Mouse (Mus musculus): Measurements from ENCODE around the gene Snrnp48.

The Snrnp48 gene

DNA sequence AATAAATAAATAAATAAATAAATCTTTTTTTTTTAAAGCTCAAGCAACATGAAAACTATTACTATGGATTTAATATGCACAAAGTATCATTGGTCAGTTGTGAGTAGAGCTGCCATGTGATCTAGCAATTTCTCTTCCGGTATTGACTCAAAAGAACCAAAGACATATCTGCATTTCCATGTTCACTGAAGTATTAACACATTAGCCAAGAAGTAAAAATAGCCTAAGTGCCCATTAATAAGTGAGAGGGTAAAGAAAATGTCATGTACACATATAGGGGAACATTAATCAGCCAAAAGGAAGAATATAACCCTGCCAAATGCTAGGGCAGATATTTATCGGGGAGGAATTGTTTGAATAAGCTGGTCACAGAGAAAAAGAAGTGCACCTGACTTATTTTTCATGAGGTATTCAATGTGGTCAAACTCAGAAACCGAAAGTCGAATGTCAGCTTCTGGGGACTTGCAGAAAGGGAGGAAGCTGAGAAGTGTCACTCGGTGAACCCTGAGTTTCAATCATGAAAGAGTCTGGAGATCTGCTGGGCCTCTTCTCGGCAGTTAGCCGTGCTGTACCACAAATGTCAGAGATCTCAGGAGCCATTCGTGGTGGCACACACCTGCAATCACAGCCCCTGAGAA, 64.4 kb downstream of the Snrnp48 start:
- DNase-seq = no peak

DNA sequence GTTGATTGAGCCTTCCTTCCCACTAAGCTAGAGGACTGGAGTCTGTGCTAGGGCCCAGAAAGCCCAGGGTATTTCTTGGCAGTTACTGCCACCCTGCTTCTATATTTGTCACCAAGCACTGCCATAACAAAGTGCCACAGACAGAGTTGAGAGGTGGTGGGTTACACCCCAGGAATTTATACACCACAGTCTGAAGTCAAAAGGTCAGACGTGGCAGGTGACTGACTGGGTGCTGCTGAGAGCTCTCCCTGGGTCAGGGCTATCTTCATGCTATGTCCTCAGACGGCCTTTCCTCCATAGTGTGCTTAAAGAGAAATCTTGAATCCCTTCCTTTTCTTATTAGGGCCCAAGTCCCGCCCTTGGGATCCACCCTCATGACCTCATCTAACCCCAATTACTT, 67.9 kb downstream of the Snrnp48 start:
- no peak for DNase-seq

Data from kidney, postnatal 25 days (tissue).